Mouse (Mus musculus): ENCODE results near the gene Fto. TPM values are rescaled to one million over a fixed set of nuclear protein-coding genes. Genes with fewer than 3 reads are reported as not detected.

Fto gene
- polyA plus RNA-seq, 1 experiment from 2014 or later, result 97.3 TPM

GRCm38 (mm10) chr8:91593202-91593781, 280.0 kb downstream of the Fto start:
- Histone ChIP-seq H3K9ac (ENCODE audit: low read length) (no peak overlapping the region), H3K36me3 (ENCODE audit: control insufficient read depth, insufficient read depth, low read length) (no peaks in the 10 kb centered on the region), H3K9me3 (ENCODE audit: control insufficient read depth, low read length) (no peaks in the 10 kb centered on the region), H3K4me3 (ENCODE audit: low read depth, low read length) (no peak overlapping the region), H3K27ac (replicated peaks; ENCODE audit: low read depth, low read length) (no peak overlapping the region), H3K4me1 (ENCODE audit: control insufficient read depth, insufficient read depth, low read length) (peaks cover 6% of the 10 kb centered on the region; the same call in 1 of the 2 replicates), H3K4me2 (ENCODE audit: low read depth, severe bottlenecking) (no peak overlapping the region), H3K27me3 (ENCODE audit: control insufficient read depth, insufficient read depth, low read length) (peaks cover 24% of the 10 kb centered on the region)
- 16% methylated on average over 12 of the region's 12 CpGs for WGBS
- ATAC-seq (ENCODE audit: insufficient number of reproducible peaks, low FRiP score, low TSS enrichment, low read depth), result no peak
- no peak for DNase-seq (ENCODE audit: low spot score)

GRCm38 (mm10) chr8:91599349-91599837, 286.1 kb downstream of the Fto start:
- Histone ChIP-seq H3K9ac (ENCODE audit: low read length) (no peak overlapping the region), H3K27me3 (ENCODE audit: control insufficient read depth, insufficient read depth, low read length) (peaks cover 15% of the 10 kb centered on the region), H3K27ac (replicated peaks; ENCODE audit: low read depth, low read length) (no peak overlapping the region), H3K4me1 (ENCODE audit: control insufficient read depth, insufficient read depth, low read length) (peaks cover 2% of the 10 kb centered on the region; the same call in 1 of the 2 replicates), H3K4me2 (ENCODE audit: low read depth, severe bottlenecking) (no peak overlapping the region), H3K4me3 (ENCODE audit: low read depth, low read length) (no peak overlapping the region), H3K36me3 (ENCODE audit: control insufficient read depth, insufficient read depth, low read length) (no peaks in the 10 kb centered on the region), H3K9me3 (ENCODE audit: control insufficient read depth, low read length) (no peaks in the 10 kb centered on the region)
- WGBS, result 24% methylated on average over 14 of the region's 14 CpGs
- ATAC-seq (ENCODE audit: insufficient number of reproducible peaks, low FRiP score, low TSS enrichment, low read depth) (no peak), DNase-seq (ENCODE audit: low spot score) (no peak)

GRCm38 (mm10) chr8:91603751-91604150, 290.4 kb downstream of the Fto start:
- Histone ChIP-seq H3K9me3 (ENCODE audit: control insufficient read depth, low read length) (no peaks in the 10 kb centered on the region), H3K36me3 (ENCODE audit: control insufficient read depth, insufficient read depth, low read length) (no peaks in the 10 kb centered on the region), H3K4me3 (ENCODE audit: low read depth, low read length) (no peak overlapping the region), H3K27me3 (ENCODE audit: control insufficient read depth, insufficient read depth, low read length) (peaks cover 22% of the 10 kb centered on the region), H3K27ac (replicated peaks; ENCODE audit: low read depth, low read length) (no peak overlapping the region), H3K4me2 (ENCODE audit: low read depth, severe bottlenecking) (no peak overlapping the region), H3K4me1 (ENCODE audit: control insufficient read depth, insufficient read depth, low read length) (peaks cover 2% of the 10 kb centered on the region; the same call in 1 of the 2 replicates), H3K9ac (ENCODE audit: low read length) (no peak overlapping the region)
- 95% methylated on average over 9 of the region's 9 CpGs for WGBS
- no peak for DNase-seq (ENCODE audit: low spot score)
- no peak for ATAC-seq (ENCODE audit: insufficient number of reproducible peaks, low FRiP score, low TSS enrichment, low read depth)

DNA sequence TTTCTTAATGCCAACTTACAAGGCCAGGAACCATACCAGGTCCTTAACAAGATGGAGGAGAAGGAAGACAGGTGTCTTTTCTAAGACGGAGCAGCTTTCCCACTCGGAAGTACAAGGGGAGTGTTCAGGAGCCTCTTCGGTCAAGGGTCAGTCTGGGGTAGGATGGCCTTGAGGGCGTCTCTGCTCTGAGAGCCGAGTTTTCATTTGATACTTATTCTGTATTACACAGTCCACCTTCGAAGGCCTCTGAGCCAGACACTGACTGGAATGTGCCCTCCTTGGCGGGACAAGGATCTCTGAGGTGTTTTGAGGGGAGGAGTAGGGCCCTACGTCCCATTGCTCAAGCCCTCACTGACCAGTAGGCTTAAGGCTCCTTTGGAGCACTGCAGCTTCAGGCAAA, 292.6 kb downstream of the Fto start:
- WGBS, result 70% methylated on average over 8 of the region's 8 CpGs
- no peak overlapping the region for H3K4me2 ChIP-seq (ENCODE audit: low read depth, severe bottlenecking)
- H3K4me3 ChIP-seq (ENCODE audit: low read depth, low read length), result no peak overlapping the region
- H3K4me1 ChIP-seq (ENCODE audit: control insufficient read depth, insufficient read depth, low read length), result no peaks in the 10 kb centered on the region
- H3K27ac ChIP-seq (replicated peaks; ENCODE audit: low read depth, low read length), result no peak overlapping the region
- DNase-seq (ENCODE audit: low spot score), result no peak
- peaks cover 35% of the 10 kb centered on the region for H3K27me3 ChIP-seq (ENCODE audit: control insufficient read depth, insufficient read depth, low read length)
- H3K9me3 ChIP-seq (ENCODE audit: control insufficient read depth, low read length), result no peaks in the 10 kb centered on the region
- H3K9ac ChIP-seq (ENCODE audit: low read length), result no peak overlapping the region
- H3K36me3 ChIP-seq (ENCODE audit: control insufficient read depth, insufficient read depth, low read length), result no peaks in the 10 kb centered on the region
- ATAC-seq (ENCODE audit: insufficient number of reproducible peaks, low FRiP score, low TSS enrichment, low read depth), result no peak

DNA sequence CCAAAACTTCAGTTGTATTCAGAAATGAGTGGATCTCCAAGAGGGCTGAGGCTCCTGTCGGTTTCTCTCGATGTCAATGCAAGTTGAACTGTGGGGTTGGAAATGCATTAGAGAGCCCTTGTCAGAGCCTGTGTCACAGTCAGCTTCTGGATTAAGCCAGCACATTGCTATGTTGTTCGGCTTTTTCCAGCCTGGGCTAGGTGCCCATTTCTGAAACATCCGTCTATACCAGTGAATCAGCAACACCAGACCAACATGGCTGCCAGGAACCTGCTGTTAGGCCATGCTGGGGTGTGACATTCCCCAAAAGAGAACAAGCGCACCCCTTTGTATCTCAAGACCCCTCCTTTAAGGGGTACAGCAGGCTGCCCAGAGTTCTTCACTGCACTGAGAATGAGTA, 293.8 kb downstream of the Fto start:
- WGBS, result 93% methylated on average over 5 of the region's 5 CpGs
- no peak overlapping the region for H3K9ac ChIP-seq (ENCODE audit: low read length)
- ATAC-seq (ENCODE audit: insufficient number of reproducible peaks, low FRiP score, low TSS enrichment, low read depth) (no peak), DNase-seq (ENCODE audit: low spot score) (no peak)
- peaks cover 46% of the 10 kb centered on the region for H3K27me3 ChIP-seq (ENCODE audit: control insufficient read depth, insufficient read depth, low read length)
- H3K4me3 ChIP-seq (ENCODE audit: low read depth, low read length), result no peak overlapping the region
- peaks cover 7% of the 10 kb centered on the region for H3K4me1 ChIP-seq (ENCODE audit: control insufficient read depth, insufficient read depth, low read length)
- H3K36me3 ChIP-seq (ENCODE audit: control insufficient read depth, insufficient read depth, low read length), result no peaks in the 10 kb centered on the region
- no peak overlapping the region for H3K27ac ChIP-seq (replicated peaks; ENCODE audit: low read depth, low read length)
- no peaks in the 10 kb centered on the region for H3K9me3 ChIP-seq (ENCODE audit: control insufficient read depth, low read length)
- H3K4me2 ChIP-seq (ENCODE audit: low read depth, severe bottlenecking), result no peak overlapping the region

GRCm38 (mm10) chr8:91611191-91611590, 297.9 kb downstream of the Fto start:
- ATAC-seq (ENCODE audit: insufficient number of reproducible peaks, low FRiP score, low TSS enrichment, low read depth), result no peak
- H3K27me3 ChIP-seq (ENCODE audit: control insufficient read depth, insufficient read depth, low read length), result peaks cover 52% of the 10 kb centered on the region
- peaks cover 35% of the 10 kb centered on the region for H3K4me1 ChIP-seq (ENCODE audit: control insufficient read depth, insufficient read depth, low read length)
- 45% methylated on average over 7 of the region's 7 CpGs for WGBS
- no peak overlapping the region for H3K9ac ChIP-seq (ENCODE audit: low read length)
- H3K4me2 ChIP-seq (ENCODE audit: low read depth, severe bottlenecking), result no peak overlapping the region
- no peaks in the 10 kb centered on the region for H3K36me3 ChIP-seq (ENCODE audit: control insufficient read depth, insufficient read depth, low read length)
- H3K27ac ChIP-seq (replicated peaks; ENCODE audit: low read depth, low read length), result no peak overlapping the region
- DNase-seq (ENCODE audit: low spot score), result no peak
- no peak overlapping the region for H3K4me3 ChIP-seq (ENCODE audit: low read depth, low read length)
- no peaks in the 10 kb centered on the region for H3K9me3 ChIP-seq (ENCODE audit: control insufficient read depth, low read length)

- H3K4me3 ChIP-seq (ENCODE audit: low read depth, low read length), result no peak overlapping the region
- WGBS, result 32% methylated on average over 14 of the region's 14 CpGs
- H3K4me1 ChIP-seq (ENCODE audit: control insufficient read depth, insufficient read depth, low read length), result peaks cover 36% of the 10 kb centered on the region
- H3K27ac ChIP-seq (replicated peaks; ENCODE audit: low read depth, low read length), result no peak overlapping the region
- 0 out of 2 replicates have a peak overlapping the region, but pooled peaks have one; percentile 3 for H3K4me2 ChIP-seq (ENCODE audit: low read depth, severe bottlenecking)
- H3K27me3 ChIP-seq (ENCODE audit: control insufficient read depth, insufficient read depth, low read length), result peaks cover 58% of the 10 kb centered on the region
- H3K36me3 ChIP-seq (ENCODE audit: control insufficient read depth, insufficient read depth, low read length), result no peaks in the 10 kb centered on the region
- no peak overlapping the region for H3K9ac ChIP-seq (ENCODE audit: low read length)
- DNase-seq (ENCODE audit: low spot score), result no peak
- H3K9me3 ChIP-seq (ENCODE audit: control insufficient read depth, low read length), result no peaks in the 10 kb centered on the region
- ATAC-seq (ENCODE audit: insufficient number of reproducible peaks, low FRiP score, low TSS enrichment, low read depth), result no peak
Observed at GRCm38 (mm10) chr8:91611723-91612362, 298.5 kb downstream of the Fto start.

GRCm38 (mm10) chr8:91612387-91613130, 299.2 kb downstream of the Fto start:
- DNase-seq (ENCODE audit: low spot score) (peak; percentile 69), ATAC-seq (ENCODE audit: insufficient number of reproducible peaks, low FRiP score, low TSS enrichment, low read depth) (0 out of 2 replicates have a peak, but pooled peaks have one; percentile 56)
- H3K27ac ChIP-seq (replicated peaks; ENCODE audit: low read depth, low read length), result no peak overlapping the region
- H3K36me3 ChIP-seq (ENCODE audit: control insufficient read depth, insufficient read depth, low read length), result no peaks in the 10 kb centered on the region
- H3K4me2 ChIP-seq (ENCODE audit: low read depth, severe bottlenecking), result 0 out of 2 replicates have a peak overlapping the region, but pooled peaks have one; percentile 13
- peaks cover 57% of the 10 kb centered on the region for H3K27me3 ChIP-seq (ENCODE audit: control insufficient read depth, insufficient read depth, low read length)
- H3K9ac ChIP-seq (ENCODE audit: low read length), result no peak overlapping the region
- H3K4me3 ChIP-seq (ENCODE audit: low read depth, low read length), result no peak overlapping the region
- 9% methylated on average over 18 of the region's 18 CpGs for WGBS
- peaks cover 37% of the 10 kb centered on the region for H3K4me1 ChIP-seq (ENCODE audit: control insufficient read depth, insufficient read depth, low read length)
- no peaks in the 10 kb centered on the region for H3K9me3 ChIP-seq (ENCODE audit: control insufficient read depth, low read length)

Data from limb, embryonic 11.5 days (tissue).